ENCODE assay signal across 26 mouse cellular contexts in genomic region chr12:109525613-109526012, GRCm38 (mm10).
DNase-seq lines count a peak whose midpoint lies in the region; ATAC-seq and TF ChIP-seq lines count a peak whose summit lies in the region.
"Had no signal": no experiment of that assay in that cellular context is flagged by ENCODE, and none has a peak within 500 bp of the region (broad histone marks: within the 10 kb centered on the region; RNA-seq: fewer than 3 reads in every experiment).

No protein-coding gene starts in this region.

- H3K27me3 ChIP-seq in E14TG2a.4 (ENCODE audit: insufficient read depth, low read length): no peaks in the 10 kb centered on the region
- peaks cover 19% of the 10 kb centered on the region for H3K27me3 ChIP-seq in liver, embryonic 13.5 days
- H3K27me3 ChIP-seq in forebrain, embryonic 10.5 days (ENCODE audit: poor library complexity, severe bottlenecking): peaks cover 8% of the 10 kb centered on the region
- H3K27me3 ChIP-seq: embryonic facial prominence, embryonic 15.5 days; forebrain, embryonic 15.5 days had no signal

- in situ Hi-C loops in ES-E14 (cut with MboI; ENCODE audit: low sequenced_read_pairs in 2 of 2, unreplicated experiment in 2 of 2): no loop called here

- WGBS in liver, embryonic 13.5 days (ENCODE audit: insufficient replicate concordance): 14% methylated on average over 9 of the region's 9 CpGs
- WGBS in forebrain, embryonic 10.5 days: 60% methylated on average over 9 of the region's 9 CpGs

- H3K4me1 ChIP-seq in E14TG2a.4 (replicated peaks; ENCODE audit: low read depth, low read length) (peaks cover 63% of the 10 kb centered on the region), ES-E14 (ENCODE audit: control insufficient read depth in 2 of 2, insufficient read depth in 2 of 2, low read length in 2 of 2, poor library complexity in 1 of 2) (no peaks in the 10 kb centered on the region; a peak in 1 of 4 replicates)
- H3K4me1 ChIP-seq in liver, embryonic 13.5 days (replicated peaks): peaks cover 31% of the 10 kb centered on the region
- peaks cover 80% of the 10 kb centered on the region for H3K4me1 ChIP-seq in forebrain, embryonic 10.5 days
- H3K4me1 ChIP-seq: heart, embryonic 13.5 days had no signal

- H3K4me3 ChIP-seq in E14TG2a.4 (replicated peaks; ENCODE audit: low read length) (peak overlapping the region; percentile 60), ES-E14 (ENCODE audit: insufficient read depth in 1 of 2, low read depth in 1 of 2, low read length in 2 of 2, poor library complexity in 1 of 2, severe bottlenecking in 1 of 2) (peak overlapping the region; percentile 7 to 9; a peak in 2 of 4 replicates)
- no peak overlapping the region for H3K4me3 ChIP-seq in liver, embryonic 13.5 days (replicated peaks)
- H3K4me3 ChIP-seq in forebrain, embryonic 10.5 days: no peak overlapping the region
- H3K4me3 ChIP-seq: embryonic facial prominence, embryonic 15.5 days; forebrain, embryonic 15.5 days; heart, adult 2 months; heart, embryonic 13.5 days; hindbrain, embryonic 12.5 days; midbrain, embryonic 12.5 days had no signal

- no peak for TF ChIP-seq CTCF in E14TG2a.4 (conservative IDR thresholded peaks at IDR 0.05; ENCODE audit: low read length)

- H3K36me3 ChIP-seq in E14TG2a.4 (ENCODE audit: insufficient read depth, low read length): 0 out of 2 replicates have a peak, but pooled peaks cover 4% of the 10 kb centered on the region
- H3K36me3 ChIP-seq in ES-E14 (ENCODE audit: control insufficient read depth, insufficient read depth, low read length, poor library complexity, severe bottlenecking): no peaks in the 10 kb centered on the region
- no peaks in the 10 kb centered on the region for H3K36me3 ChIP-seq in liver, embryonic 13.5 days
- peaks cover 10% of the 10 kb centered on the region for H3K36me3 ChIP-seq in forebrain, embryonic 10.5 days (replicated peaks)
- H3K36me3 ChIP-seq: embryonic facial prominence, embryonic 15.5 days; forebrain, embryonic 15.5 days; heart, embryonic 13.5 days; hindbrain, embryonic 12.5 days; midbrain, embryonic 12.5 days had no signal

- H3K27ac ChIP-seq in ES-E14 (ENCODE audit: insufficient read depth, low read depth, low read length, poor library complexity, severe bottlenecking): peak overlapping the region; percentile 43; the same call in 1 of the 2 replicates
- H3K27ac ChIP-seq in liver, embryonic 13.5 days: no peak overlapping the region
- H3K27ac ChIP-seq in forebrain, embryonic 10.5 days: no peak overlapping the region
- H3K27ac ChIP-seq: embryonic facial prominence, embryonic 15.5 days; forebrain, embryonic 15.5 days; heart, adult 2 months; heart, embryonic 13.5 days; hindbrain, embryonic 12.5 days; liver, embryonic 14.5 days; macrophage; midbrain, embryonic 12.5 days had no signal

- no peak for DNase-seq in ES-E14 (ENCODE audit: low read depth, low spot score)
- DNase-seq in liver, embryonic 13.5 days: no peak
- DNase-seq in embryo, embryonic 10.5 days (ENCODE audit: low spot score): no peak
- no peak for DNase-seq in layer of hippocampus, adult 18-20 months (ENCODE audit: low spot score in 2 of 2)
- no peak for DNase-seq in retina, postnatal 1 day
- DNase-seq in forebrain, embryonic 10.5 days (ENCODE audit: extremely low spot score, low spot score): no peak
- DNase-seq: adrenal gland, adult 8-10 months; B cell, adult 2 months; cerebellum, adult 8-10 months; cerebellum, postnatal 36 days; gastrocnemius, postnatal 14 days; heart, adult 2 months; heart, postnatal 14 days; kidney, adult 9 months; kidney, postnatal 14 days; layer of hippocampus, postnatal 36 days had no signal

- peak; percentile 58 for ATAC-seq in granulocyte monocyte progenitor cell, adult 5-6 weeks (replicated peaks; ENCODE audit: poor library complexity, severe bottlenecking)
- ATAC-seq in liver, embryonic 13.5 days (ENCODE audit: low read depth): no peak
- ATAC-seq: forebrain, embryonic 15.5 days; Patski had no signal

- H3K4me2 ChIP-seq in liver, embryonic 13.5 days: peak overlapping the region; percentile 12; the same call in 1 of the 2 replicates
- H3K4me2 ChIP-seq: embryonic facial prominence, embryonic 15.5 days; forebrain, embryonic 15.5 days; heart, embryonic 13.5 days; hindbrain, embryonic 12.5 days; midbrain, embryonic 12.5 days had no signal

- no peak overlapping the region for H3K9ac ChIP-seq in ES-E14 (ENCODE audit: insufficient read depth, low read depth, low read length, poor library complexity, severe bottlenecking)
- no peak overlapping the region for H3K9ac ChIP-seq in liver, embryonic 13.5 days
- H3K9ac ChIP-seq: embryonic facial prominence, embryonic 15.5 days; forebrain, embryonic 15.5 days; heart, embryonic 13.5 days; hindbrain, embryonic 12.5 days; liver, embryonic 14.5 days; midbrain, embryonic 12.5 days had no signal

- H3K9me3 ChIP-seq in E14TG2a.4 (ENCODE audit: low read length) (peaks cover 71% of the 10 kb centered on the region), ES-E14 (ENCODE audit: control insufficient read depth, insufficient read depth, low read depth, low read length) (no peaks in the 10 kb centered on the region)
- peaks cover 13% of the 10 kb centered on the region; the same call in 1 of the 2 replicates for H3K9me3 ChIP-seq in liver, embryonic 13.5 days (replicated peaks)
- peaks cover 49% of the 10 kb centered on the region for H3K9me3 ChIP-seq in forebrain, embryonic 10.5 days
- H3K9me3 ChIP-seq: forebrain, embryonic 15.5 days had no signal

TF ChIP-seq in ES-E14, 5 proteins besides CTCF, POLR2A, EP300 and RAD21:
- TF ChIP-seq ZNF384 (IDR thresholded peaks at IDR 0.05; ENCODE audit: low read depth, low read length) (no peak), MAFK (IDR thresholded peaks at IDR 0.05; ENCODE audit: insufficient read depth, low read depth, low read length) (no peak), ZC3H11A (IDR thresholded peaks at IDR 0.05; ENCODE audit: borderline replicate concordance, low read depth, low read length) (no peak), HCFC1 (IDR thresholded peaks at IDR 0.05; ENCODE audit: borderline replicate concordance, insufficient read depth, low read length) (no peak), CHD2 (IDR thresholded peaks at IDR 0.05; ENCODE audit: low read depth, low read length) (no peak)
TF ChIP-seq in ES-E14: peak in this region for 0.

Comparison
In these comparisons a context has a peak if more than half of its experiments do, and no peak if none do; other contexts are left out.
1. H3K4me3 ChIP-seq: peak in E14TG2a.4 (single experiment) and ES-E14 (2 of 2); none in liver, embryonic 13.5 days (single experiment) and forebrain, embryonic 10.5 days (single experiment).